Mouse (Mus musculus): ENCODE data around the gene Reps2.

Reps2 gene

DNA sequence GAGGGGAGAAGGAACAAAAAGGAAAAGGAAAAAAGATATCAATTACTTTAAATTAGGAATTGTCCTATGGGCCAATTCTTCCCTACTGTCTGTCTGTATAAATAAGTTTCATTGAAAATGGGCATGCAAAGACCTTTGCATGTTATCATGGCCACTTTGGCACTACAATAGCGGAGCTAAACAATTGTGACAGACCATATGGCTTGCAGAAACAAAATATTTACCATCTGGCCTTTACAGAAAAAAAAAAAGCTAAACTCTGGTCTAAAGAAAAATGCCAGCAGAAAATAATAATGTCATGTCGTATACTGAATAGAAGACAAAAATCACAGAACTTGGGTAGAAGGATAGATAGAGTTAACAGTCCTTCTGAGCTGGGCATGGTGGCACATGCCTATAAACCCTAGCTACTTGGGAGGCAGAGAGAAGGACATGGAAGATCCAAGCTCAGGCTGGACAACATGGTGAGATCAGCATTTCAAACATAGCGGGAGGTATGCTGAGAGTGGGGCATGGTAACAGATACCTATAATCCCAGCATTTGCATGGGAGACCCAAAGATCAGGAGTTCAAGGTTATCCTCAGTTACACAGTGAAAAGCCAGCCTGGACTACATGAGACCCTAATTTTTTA lies 54.2 kb downstream of the Reps2 start:
- no peak for DNase-seq

DNA sequence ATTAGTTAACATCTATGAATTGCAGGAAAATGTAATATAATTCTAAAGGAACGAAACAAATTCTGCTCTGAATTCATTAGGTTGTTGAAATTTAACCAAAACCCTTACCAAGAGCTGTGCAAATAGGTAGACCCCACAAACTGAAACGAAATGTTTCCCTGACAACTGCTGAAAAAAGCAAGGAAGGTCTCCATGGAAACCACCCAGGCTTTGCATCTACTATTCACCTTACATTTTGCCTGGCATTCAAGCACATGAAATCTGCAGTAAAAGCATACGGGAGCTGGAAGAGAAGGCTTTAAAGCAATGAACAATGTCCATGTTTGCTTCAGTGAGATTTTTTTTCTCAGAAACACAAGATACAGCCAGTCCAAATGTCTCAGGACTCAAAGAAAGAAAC lies 59.1 kb downstream of the Reps2 start:
- DNase-seq: no peak

GRCm38 (mm10) chrX:162580521-162580920 lies 62.9 kb downstream of the Reps2 start:
- DNase-seq: no peak

- DNase-seq: no peak
Observed at GRCm38 (mm10) chrX:162568439-162568838, 75.0 kb downstream of the Reps2 start.

- no peak for DNase-seq
Observed at GRCm38 (mm10) chrX:162565501-162565900, 77.9 kb downstream of the Reps2 start.

DNA sequence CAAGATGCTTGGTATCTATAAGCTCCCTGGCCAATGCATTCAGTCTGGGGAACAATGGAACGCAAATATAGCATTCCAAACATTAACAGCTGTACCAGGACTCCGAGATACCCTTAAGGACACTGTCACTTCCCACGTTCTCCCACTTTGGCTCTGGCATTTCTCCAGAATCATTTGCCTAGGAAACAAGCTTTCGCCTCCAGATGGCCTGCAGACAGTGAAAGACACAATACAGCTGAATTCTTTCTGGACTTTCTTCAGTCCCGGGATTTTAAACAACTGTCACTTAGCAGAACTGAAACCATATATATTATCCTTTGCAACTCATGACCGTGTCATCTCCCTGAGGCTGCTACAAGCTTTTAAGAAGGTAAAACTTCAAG lies 87.0 kb downstream of the Reps2 start:
- DNase-seq: peak; percentile 42

- DNase-seq: peak; percentile 26
Observed at GRCm38 (mm10) chrX:162555729-162556458, 87.6 kb downstream of the Reps2 start.

- DNase-seq: peak; percentile 51
Observed at GRCm38 (mm10) chrX:162554513-162554912, 88.9 kb downstream of the Reps2 start.

DNA sequence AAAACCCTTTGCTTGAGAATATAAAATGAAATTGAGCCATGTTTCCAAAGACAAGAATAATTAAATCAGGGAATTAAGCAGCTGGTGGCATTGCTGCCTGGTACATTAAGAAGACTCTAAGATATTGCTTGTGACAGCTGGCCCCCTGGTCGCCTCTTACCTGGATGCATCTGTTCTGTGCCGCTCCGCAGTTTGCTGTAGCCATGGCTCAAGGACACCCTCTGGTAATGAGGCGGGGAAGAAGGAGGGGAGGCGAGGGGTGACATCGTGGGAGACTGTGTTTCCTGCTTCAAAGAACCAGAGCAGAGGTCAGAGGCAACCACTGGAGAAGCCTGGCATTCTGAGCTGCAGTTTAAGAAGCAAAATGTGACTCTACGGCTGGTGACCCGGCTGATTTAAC lies 91.1 kb downstream of the Reps2 start:
- peak; percentile 1 for DNase-seq

GRCm38 (mm10) chrX:162545037-162545436 lies 98.4 kb downstream of the Reps2 start:
- DNase-seq: no peak

DNA sequence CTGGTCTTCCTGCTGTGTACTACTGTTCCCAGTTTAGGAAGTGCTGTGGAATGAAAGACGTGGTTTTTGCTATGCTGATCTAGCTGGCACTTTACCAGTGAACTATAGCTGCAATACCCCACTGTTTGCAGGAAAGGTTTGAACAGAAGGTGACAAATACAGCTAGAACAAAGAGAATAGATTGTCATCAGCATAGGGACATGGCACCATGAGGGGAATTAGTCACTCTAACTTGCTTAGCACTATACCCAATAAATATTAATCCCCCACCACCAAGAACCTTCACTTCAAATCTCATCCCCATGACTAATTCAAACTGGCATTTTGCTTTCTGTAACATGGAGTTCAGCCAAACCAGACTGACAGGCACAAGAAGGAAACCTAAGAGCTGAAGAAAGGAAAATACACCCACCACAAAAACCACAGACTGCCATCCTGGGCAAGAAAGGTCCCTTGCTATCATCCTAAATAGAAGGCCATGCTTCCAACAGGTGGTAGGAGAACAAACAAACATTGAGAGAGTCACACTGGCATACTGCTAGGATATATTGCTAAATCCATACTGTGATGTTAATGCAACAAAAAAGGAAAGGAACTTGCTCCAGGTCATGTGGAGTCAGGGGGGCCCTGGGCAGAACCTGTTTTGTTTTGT lies 100.7 kb downstream of the Reps2 start:
- DNase-seq: no peak

DNA sequence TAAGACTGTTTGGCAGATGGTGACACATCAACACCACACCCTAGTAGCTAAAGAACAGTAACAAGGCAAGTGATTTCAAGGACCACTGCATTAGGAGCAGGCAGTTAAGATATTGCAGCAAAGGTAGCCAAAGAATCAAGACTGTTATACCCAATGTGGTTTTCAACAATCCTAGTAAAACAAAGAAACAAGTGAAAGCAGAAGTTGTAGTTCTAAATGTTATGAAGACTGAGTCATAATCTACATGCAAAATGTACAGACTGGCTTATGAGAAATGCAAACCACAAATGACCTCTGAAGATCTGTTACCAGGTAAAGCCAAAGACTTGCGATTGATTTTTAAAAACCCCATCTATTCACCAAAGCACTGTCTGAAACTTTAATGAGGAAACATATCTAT lies 101.5 kb downstream of the Reps2 start:
- DNase-seq: no peak

GRCm38 (mm10) chrX:162531016-162531415 lies 112.4 kb downstream of the Reps2 start:
- DNase-seq: no peak

DNA sequence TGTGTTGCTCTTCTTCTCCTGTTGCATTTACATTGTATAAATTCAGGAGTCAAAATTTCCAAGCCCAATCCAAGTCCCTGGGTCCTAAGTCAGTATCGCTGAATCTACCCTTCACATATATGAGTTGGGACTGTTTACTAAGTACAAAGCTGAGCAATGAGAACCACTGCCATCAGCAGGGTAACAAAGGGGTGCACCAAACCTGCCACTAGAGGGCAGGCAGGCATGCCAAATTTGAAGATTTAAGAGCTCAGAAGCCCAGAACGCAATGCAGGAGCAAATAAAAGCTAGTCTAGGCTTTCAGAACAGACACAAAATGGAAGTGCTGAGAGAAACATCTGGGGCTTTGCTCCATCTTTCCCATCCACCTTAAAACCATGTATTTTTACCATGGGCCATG lies 116.2 kb downstream of the Reps2 start:
- peak; percentile 60 for DNase-seq

DNA sequence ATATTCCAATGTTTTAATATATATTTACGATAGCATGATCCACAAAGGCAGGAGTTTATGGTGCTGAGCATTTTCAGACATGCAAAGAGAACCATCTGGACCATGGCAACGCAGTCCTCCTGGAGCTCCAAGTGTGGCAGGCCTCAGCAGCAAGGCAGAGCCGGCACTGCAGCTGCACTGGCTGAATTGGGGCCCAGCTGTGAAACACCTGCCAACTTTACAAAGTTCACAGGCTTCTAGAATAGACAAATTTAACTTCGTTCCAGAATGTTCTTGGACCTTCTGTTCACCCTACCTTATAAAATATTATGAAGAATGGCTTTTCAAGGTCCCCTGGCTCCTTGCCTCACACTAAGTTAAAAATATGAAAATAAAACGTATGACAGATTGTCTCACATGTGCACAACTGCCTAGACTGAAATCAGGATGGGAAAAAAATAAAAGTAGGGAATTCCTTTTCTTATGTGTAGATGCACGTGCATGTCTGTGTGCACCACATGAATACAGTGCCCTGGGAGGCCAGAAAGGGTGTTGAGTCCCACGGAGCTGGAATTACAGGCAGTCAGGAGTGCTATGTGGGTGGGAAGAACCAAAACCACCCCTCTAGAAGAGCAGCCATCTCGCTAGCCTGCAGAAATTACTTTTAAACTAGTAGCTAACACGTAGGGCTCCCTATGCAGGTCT lies 121.5 kb downstream of the Reps2 start:
- no peak for DNase-seq

DNA sequence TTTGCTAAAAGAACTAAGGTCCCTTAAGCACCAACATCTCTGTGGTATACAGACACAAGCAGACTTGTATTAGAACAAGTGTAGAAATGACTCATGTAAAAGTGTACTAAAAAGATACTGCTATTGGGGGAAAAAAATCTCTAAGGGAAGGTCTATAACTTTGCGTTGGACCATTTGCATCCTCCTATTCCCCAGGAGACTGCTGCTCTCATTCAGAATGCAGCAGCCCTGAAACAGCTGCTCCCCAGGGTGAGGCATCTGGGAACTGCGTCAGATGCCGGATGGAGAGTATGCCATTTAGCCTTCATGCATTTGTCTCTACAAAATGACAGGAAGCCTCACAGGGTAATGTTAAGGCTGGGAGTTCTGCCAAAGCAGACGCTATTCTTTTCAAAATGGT lies 122.3 kb downstream of the Reps2 start:
- DNase-seq: peak; percentile 6

GRCm38 (mm10) chrX:162520374-162520773 lies 123.1 kb downstream of the Reps2 start:
- DNase-seq: no peak

- peak; percentile 8 for DNase-seq
Observed at GRCm38 (mm10) chrX:162510426-162510980, 132.9 kb downstream of the Reps2 start.

DNA sequence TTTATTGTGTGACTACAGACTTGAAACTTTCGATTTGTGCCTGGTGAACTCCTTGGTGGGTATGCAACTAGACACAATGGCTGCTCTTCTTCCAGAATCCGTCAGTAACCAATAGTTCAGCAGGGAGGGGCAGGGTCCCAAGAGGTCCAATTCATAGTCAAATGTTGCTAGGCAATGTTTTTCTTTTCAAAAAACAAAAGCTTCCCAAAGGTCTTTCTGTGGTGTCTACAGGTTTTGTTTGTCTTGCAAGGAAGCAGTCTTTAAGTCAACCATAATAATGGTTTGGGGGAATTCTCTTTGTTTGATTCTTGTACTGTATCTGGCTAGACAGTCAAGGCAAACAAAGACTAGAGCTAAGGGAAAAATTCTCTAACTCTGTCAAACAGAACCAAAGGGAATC lies 138.3 kb downstream of the Reps2 start:
- no peak for DNase-seq

- DNase-seq: no peak
Observed at GRCm38 (mm10) chrX:162503436-162503835, 140.0 kb downstream of the Reps2 start.

DNA sequence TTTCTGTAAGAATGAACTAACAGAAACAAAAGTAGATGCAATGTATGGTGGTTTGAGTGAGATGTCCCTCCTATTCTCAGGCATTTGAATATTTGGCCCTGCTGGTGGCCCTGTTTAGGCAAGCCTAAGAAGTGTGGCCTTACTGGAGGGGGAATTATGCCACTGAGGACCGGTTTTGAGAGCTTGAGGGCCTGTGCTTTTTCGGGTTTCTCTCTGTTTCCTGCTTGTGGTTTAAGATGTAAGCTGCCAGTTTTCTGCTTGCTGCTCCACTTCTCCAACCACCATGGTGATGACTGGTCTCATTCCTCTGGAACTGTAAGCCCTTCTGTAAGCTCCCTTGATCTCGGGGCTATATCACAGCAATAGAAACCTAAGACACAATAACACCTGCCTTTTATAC lies 142.5 kb downstream of the Reps2 start:
- no peak for DNase-seq

- no peak for DNase-seq
Observed at GRCm38 (mm10) chrX:162496485-162496884, 147.0 kb downstream of the Reps2 start.

- peak; percentile 18 for DNase-seq
Observed at GRCm38 (mm10) chrX:162488630-162489029, 154.8 kb downstream of the Reps2 start.

Data from lung, postnatal 10 days (tissue).